Mouse (Mus musculus): ENCODE measurements at regions not wholly inside any gene's neighbourhood (a gene's known extent, or its start where the extent isn't known, plus 50 kb on each side); places are given as distances from the start of the nearest gene placed in this dataset.
"Not testable (repeated sequence)": the region's sequence is repeated elsewhere in the genome, so short reads cannot be mapped to it uniquely, and the experiment has no call there.

GRCm38 (mm10) chr16:30797973-30798471, 198.5 kb downstream of the Fam43a start:
- peak; percentile 28 for DNase-seq (ENCODE audit: low read depth, low spot score)

GRCm38 (mm10) chr16:30798536-30798935, 199.0 kb downstream of the Fam43a start:
- DNase-seq (ENCODE audit: low read depth, low spot score): no peak

GRCm38 (mm10) chr16:30799699-30800483, 200.4 kb downstream of the Fam43a start:
- DNase-seq (ENCODE audit: low read depth, low spot score): no peak

DNA sequence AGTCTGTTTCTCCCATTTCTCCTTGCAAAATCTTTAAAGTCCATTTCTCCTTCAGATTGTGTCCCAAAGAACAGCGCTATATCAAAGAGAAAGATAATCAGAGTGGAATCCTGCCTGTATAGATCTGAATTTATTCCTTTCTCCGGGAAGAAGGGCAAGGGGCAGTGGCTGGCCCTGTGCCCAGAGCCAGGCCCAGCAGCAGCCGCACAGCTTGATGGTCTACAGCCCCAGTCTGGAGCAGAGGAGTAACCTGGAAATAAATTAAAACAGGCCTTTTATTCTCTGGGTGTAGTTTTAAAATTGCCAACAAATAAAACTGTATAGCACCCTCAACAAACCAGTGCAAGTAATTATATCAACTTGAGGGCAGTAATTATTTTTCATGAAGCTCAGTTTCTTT, 204.5 kb downstream of the Fam43a start:
- DNase-seq (ENCODE audit: low read depth, low spot score): no peak

DNA sequence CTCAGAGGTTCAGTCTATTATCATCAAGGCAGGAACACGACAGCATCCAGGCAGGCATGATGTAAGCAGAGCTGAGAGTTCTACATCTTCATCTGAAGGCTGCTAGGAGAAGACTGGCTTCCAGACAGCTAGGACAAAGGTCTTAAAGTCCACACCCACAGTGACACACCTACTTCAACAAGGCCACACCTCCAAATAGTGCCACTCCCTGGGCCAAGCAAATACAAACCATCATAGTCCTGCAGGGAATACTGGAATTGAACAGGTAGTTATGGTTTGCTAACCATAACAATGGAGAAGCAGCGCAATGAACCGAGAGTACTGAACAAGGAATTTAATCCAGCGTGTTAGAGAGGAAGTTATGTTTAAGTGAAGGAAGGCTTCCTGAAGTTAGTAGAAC, 206.7 kb downstream of the Fam43a start:
- DNase-seq (ENCODE audit: low read depth, low spot score): not testable (repeated sequence)

DNA sequence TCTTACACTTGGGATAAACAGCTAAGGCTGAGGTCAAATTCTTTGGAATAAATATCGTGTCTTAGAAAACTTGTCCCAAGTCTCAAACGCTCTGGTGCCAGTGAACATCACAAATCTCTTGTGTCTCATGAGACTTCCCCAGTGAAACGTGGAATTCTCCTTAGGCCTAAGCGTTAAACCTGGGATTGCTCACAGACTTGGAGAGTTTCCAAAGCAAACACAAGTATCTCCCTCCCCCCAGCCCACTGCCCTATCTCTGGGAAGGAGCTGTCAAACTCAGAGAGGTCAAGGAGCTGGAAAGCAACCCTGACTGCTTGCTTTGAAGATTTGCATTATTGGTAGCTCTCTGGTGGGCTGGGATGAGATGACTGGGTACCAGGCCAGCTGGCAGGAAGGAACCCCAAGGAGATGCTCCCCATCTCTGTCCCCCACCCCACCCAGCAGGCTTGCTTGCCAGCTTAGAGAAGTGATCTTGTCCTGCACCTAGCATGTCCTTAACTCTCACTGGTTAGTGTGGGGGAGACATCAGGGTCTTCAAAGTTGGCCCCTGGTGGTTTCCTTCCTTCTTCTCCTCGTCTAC, 219.1 kb downstream of the Fam43a start:
- no peak for DNase-seq (ENCODE audit: low read depth, low spot score)

DNA sequence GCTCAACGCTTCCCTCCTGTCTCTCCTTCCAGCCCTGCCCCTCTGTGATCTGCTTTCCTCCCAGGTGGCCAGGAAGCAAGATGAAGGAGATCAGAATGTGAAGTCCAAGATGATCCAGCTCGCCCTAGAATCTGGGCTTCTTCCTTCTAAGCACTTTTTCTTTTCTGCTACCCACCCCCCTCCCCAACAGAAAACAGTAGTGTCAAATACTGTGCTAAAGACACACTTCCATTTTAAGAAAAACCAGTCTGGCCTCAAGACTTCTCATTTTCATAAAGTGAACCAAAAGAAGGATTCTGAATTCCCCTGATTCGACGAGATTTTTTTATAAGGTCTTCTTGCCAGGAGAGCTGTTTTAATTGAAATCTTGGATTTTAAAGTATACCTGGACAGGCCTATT, 219.8 kb downstream of the Fam43a start:
- DNase-seq (ENCODE audit: low read depth, low spot score): no peak

DNA sequence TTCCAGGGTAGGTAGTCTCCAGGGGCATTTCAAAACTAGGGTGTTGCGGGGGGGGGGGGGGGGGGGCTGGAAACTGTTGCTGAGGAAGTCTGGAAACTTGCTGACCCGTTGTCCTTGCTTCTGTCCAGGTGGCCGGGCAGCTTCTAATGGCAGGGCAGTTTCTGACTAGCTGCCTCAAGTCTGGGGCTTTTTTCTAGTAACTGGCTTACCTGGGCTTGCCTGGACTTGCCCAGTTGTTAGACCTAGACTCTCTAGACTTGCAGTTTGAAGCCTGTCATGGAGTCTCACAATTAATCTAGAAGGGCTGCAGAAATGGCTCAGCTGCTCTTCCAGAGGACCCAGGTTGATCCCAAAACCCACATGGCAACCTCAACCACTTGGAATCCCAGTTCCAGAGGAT, 220.7 kb downstream of the Fam43a start:
- no peak for DNase-seq (ENCODE audit: low read depth, low spot score)

- DNase-seq (ENCODE audit: low read depth, low spot score): no peak
Measured at GRCm38 (mm10) chr16:30820761-30821160, 221.2 kb downstream of the Fam43a start.

DNA sequence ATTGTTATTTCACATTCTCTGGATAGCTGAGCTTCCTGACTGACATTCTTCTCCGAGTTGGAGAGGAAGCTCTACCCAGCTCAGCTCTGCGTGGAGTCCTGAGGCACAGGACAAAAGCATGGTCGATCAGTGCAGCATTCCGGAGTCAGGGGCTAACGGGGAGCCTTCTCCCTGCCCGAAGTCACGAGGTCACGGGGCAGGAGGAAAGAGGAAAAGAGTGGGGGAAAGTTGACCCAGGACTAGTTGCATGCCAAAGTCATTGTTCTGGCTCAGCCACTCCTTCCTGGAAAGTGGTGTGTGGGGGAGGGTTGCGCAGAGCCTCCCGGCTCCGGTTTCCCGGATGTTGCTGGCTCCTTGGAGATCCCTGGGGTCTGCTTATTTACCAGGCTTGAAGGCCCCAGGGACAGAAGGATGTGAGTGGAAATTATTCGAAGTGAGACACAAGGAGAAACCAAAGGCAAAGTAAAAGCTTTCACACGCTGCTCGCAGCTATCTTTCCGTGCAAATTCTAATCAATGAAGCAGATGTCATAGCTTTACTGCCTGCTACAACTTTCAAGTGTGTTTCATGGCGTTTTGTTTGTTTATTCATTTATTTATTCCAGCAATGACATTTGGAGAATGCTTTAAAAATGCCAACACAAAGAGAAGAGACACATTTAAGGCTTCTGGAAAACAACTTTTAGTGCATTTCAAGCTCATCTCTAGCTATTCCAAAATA, 221.8 kb downstream of the Fam43a start:
- no peak for DNase-seq (ENCODE audit: low read depth, low spot score)

DNA sequence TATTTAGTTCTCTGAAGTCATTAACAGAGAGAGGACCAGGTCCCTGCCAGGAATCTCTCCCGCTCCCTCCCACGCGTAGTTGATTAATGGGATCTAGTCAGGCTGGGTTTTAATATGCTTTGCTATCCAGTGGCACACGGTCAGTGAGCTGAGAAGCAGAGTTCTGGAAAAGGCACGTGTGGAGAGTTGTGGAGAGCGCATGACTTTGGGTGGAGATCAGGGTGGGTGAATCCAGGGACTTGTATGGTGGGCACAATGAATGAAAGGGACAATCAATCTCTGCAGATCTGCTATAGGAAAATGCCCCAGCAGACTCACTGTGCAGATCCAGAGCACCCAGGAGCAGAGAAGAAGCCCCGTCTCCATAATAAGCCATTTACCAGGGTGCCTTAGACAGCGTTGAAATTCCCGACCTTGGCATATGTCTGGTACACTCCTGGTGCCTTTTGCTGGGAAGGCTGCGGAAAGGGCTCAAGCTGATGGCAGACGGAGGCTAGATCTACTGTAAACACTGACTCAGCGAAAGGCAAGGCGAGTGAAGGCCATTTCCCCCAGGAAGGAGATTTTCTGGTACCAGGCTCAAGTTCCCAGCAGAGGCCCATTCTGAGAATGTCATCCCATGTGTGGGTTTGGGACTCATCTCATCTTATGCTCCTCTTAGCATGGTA, 222.5 kb downstream of the Fam43a start:
- no peak for DNase-seq (ENCODE audit: low read depth, low spot score)

GRCm38 (mm10) chr16:30826128-30826527, 226.6 kb downstream of the Fam43a start:
- peak; percentile 72 for DNase-seq (ENCODE audit: low read depth, low spot score)

GRCm38 (mm10) chr16:30827901-30828608, 228.5 kb downstream of the Fam43a start:
- no peak for DNase-seq (ENCODE audit: low read depth, low spot score)

- no peak for DNase-seq (ENCODE audit: low read depth, low spot score)
Measured at GRCm38 (mm10) chr16:30834561-30834960, 235.0 kb downstream of the Fam43a start.

DNA sequence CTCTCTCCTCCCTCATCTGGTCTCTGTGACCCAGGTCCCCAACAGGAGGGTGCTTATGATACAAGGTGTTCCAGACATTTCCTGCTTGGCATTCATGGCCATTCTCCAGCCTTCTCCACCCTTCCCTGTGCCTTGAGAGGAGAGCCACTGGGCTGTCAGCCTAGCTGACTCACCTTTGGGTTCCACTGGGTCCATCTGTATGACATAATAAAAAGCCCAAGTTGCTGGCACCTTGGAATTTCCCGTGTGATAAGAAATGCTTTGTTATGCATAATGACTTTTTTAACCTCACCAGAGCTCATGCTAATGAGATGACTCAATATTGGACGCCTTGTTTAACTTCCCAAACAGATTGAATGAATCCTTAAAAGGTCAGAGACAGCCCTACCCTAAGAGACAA, 236.2 kb downstream of the Fam43a start:
- DNase-seq (ENCODE audit: low read depth, low spot score): no peak

DNA sequence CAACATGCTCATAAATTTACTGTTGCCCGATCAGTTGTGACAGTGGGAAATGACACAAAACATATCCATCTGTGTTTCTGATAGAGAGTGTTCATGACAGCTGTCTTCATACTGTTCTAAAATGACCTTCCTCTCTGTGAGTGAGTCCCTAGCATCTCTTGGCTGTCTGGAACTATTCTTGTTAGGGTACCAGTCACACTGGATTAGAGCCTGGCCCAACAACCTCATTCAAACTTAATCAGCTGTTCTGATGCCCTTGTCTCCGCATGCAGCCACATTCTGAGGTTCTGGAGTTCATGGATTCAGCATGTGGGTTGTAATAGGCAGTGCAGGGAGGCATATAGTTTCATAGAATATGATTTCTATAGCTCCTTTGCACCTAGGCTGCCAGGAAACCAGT, 238.4 kb downstream of the Xxylt1 start:
- no peak for DNase-seq (ENCODE audit: low read depth, low spot score)

- no peak for DNase-seq (ENCODE audit: low read depth, low spot score)
Measured at GRCm38 (mm10) chr16:30852595-30852994, 228.6 kb downstream of the Xxylt1 start.

DNA sequence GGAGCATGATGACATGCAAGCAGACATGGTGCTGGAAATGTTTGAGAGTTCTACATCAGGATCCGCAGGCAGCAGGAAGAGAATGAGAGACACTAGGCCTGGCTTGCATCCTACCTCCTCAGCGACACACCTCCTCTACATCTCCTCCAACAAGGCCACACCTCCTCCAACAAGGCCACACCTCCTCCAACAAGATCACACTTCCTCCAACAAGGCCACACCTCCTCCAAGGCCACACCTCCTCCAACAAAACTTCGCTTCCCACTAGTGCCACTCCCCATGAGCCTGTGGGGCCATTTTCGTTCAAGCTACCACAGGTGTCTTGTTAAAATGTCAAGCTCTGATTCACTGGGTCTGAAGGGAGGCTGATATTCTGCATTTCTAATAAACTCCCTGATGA, 226.5 kb downstream of the Xxylt1 start:
- no peak for DNase-seq (ENCODE audit: low read depth, low spot score)

DNA sequence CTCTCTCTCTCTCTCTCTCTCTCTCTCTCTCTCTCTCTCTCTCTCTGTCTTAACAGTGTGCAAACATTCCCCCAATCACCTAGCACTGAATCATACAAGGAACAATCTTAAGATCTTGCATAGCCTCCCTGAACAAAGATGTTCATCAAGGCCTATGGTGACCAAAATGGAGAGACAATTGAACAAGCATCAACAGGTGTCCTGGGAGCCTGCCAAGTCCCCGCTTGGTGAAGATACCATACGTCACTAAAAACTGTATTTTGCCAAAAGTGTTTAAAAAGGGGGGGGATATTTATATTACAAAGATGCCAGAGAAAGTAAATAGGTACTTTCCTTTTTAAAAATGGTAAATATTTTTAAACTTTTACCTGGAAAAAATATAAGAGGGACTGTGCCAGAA, 223.6 kb downstream of the Xxylt1 start:
- no peak for DNase-seq (ENCODE audit: low read depth, low spot score)

DNA sequence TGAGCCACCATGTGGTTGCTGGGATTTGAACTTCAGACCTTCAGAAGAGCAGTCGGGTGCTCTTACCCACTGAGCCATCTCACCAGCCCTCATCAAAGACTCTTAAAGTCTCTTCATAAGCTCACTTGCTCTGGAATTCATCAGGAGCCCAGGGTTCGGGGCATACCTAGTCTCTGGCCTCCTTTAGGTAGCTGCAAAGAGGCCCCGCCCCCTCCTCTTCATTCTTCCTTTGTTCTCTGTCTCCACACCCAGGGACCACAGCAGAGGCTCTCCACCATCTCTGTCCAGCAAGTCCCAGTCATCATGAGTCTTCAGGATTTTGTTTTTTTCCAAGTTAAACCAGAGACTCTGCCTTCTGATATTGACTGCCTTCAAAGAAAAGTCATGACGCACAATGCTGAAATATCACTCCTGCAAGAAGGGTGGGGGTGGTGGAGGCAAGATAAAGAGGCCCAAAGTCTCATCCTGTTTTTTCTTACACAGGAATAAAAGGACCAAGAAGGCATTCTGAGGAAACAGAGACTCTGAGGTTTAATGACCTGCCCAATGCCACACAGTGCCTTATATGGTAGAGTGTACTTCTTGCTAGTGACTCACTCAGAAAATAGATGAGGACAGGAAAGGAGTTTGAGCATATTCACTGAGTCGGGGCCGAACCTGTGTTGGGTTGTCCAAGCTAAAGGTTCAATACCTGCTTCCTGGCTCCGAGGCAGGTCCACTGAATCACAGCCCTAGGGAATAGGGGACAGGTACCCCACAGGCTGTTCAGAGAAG, 211.9 kb downstream of the Xxylt1 start:
- DNase-seq (ENCODE audit: low read depth, low spot score): no peak

DNA sequence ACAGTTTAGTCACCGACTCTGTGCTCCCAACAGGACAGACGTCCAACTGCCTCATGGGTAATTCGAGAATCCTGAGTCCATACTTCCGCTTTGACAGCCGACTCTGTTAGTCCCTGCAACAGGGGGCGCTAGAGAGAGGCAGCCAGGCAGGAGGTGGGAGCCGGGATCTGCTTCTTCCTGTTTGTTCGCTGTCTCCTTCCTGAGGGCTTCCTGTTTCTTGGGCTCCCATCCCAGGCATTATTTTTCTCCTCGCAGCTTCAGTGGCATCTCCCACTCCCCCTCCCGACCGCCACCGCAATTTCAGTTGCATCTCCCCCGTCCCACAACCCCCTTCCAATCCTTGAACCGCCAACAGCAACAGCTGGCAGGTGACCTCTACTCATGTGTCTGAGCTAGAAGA, 211.1 kb downstream of the Xxylt1 start:
- DNase-seq (ENCODE audit: low read depth, low spot score): no peak
